Mouse (Mus musculus): ENCODE measurements around the gene Tk2. TPM values are rescaled to one million over a fixed set of nuclear protein-coding genes. Genes with fewer than 3 reads are reported as not detected.

Tk2 gene
- total RNA-seq, 2 experiments from 2014 or later: 7.2 to 9.5 TPM

- DNase-seq: peak; percentile 70 to 90
These were observed 28.6 kb downstream of the Tk2 start for GRCm38 (mm10) chr8:104219806-104220205.

- peak; percentile 55 to 73 for DNase-seq
These were observed 29.3 kb downstream of the Tk2 start for GRCm38 (mm10) chr8:104219079-104219478.

- no peak for DNase-seq
These were observed 30.8 kb downstream of the Tk2 start for GRCm38 (mm10) chr8:104217601-104218000.

GRCm38 (mm10) chr8:104205292-104205691 is 43.1 kb downstream of the Tk2 start:
- no peak for DNase-seq

- no peak for DNase-seq
These were observed 46.0 kb downstream of the Tk2 start for GRCm38 (mm10) chr8:104202320-104202719.

GRCm38 (mm10) chr8:104201622-104202021 is 46.7 kb downstream of the Tk2 start:
- DNase-seq: no peak

GRCm38 (mm10) chr8:104199802-104200201 is 48.6 kb downstream of the Tk2 start:
- DNase-seq: no peak

GRCm38 (mm10) chr8:104191496-104191895 is 56.9 kb downstream of the Tk2 start:
- peak; percentile 60 to 77 for DNase-seq

- no peak for DNase-seq
These were observed 57.4 kb downstream of the Tk2 start for GRCm38 (mm10) chr8:104190777-104191468.

- no peak for DNase-seq
These were observed 59.9 kb downstream of the Tk2 start for GRCm38 (mm10) chr8:104188459-104188858.

- DNase-seq: no peak
These were observed 60.7 kb downstream of the Tk2 start for GRCm38 (mm10) chr8:104187622-104188021.

GRCm38 (mm10) chr8:104186827-104187226 is 61.5 kb downstream of the Tk2 start:
- no peak for DNase-seq

- DNase-seq: no peak
These were observed 63.5 kb downstream of the Tk2 start for GRCm38 (mm10) chr8:104184905-104185304.

GRCm38 (mm10) chr8:104177054-104177453 is 71.3 kb downstream of the Tk2 start:
- DNase-seq: no peak

Other genes starting within 250 kb of the Tk2 start
- gene Cdh5, start 146.9 kb downstream of the Tk2 start, total RNA-seq (2021): 100 to 1,000 TPM in 1 of 2 experiments, 10 to 100 TPM in 1; 97.6 to 104 TPM
- 1 to 10 TPM; 1.5 to 1.8 TPM for gene Bean1, start 78.1 kb downstream of the Tk2 start, total RNA-seq (2021)
- 1 to 10 TPM; 2.6 to 4.8 TPM for gene Cklf, start 2.3 kb upstream of the Tk2 start, total RNA-seq (2021)
- not detected for gene Cmtm2a, start 44.6 kb upstream of the Tk2 start, total RNA-seq (2021)
- gene Gm45711, start 61.5 kb upstream of the Tk2 start, total RNA-seq (2021): not detected
- gene Cmtm1, start 61.6 kb upstream of the Tk2 start, total RNA-seq (2021): not detected
- gene Gm11020, start 73.0 kb upstream of the Tk2 start, total RNA-seq (2021): not detected
- not detected for gene Cmtm2b, start 73.7 kb upstream of the Tk2 start, total RNA-seq (2021)
- gene Cmtm3, start 90.9 kb upstream of the Tk2 start, total RNA-seq (2021): 10 to 100 TPM; 14.4 to 17.6 TPM
- gene Cmtm4, start 147.2 kb upstream of the Tk2 start, total RNA-seq (2021): 10 to 100 TPM; 11.3 to 12.8 TPM
- 10 to 100 TPM; 89.0 to 94.5 TPM for gene Dync1li2, start 194.5 kb upstream of the Tk2 start, total RNA-seq (2021)

Data from heart, adult 18-20 months (tissue).